Mouse (Mus musculus) embryonic facial prominence, embryonic 13.5 days (tissue): ENCODE data around the gene Kcng4. TPM values are rescaled to one million over a fixed set of nuclear protein-coding genes. Genes with fewer than 3 reads are reported as not detected.

Experiments used
- ATAC-seq: fragments of 200-750 bp; cut with Nextera tagmentation; 2 replicates; pipeline ENCODE4 v1.8.0; 2017; ENCODE audit warnings: low read depth; ENCODE audit not compliant: insufficient number of reproducible peaks, insufficient read depth, low FRiP score, low TSS enrichment
- H3K27ac ChIP-seq: fragments of 300-500 bp; sonication (generic); 2 replicates; pipeline ENCODE4 v1.5.1; 2015; ENCODE audit warnings: moderate library complexity, mild to moderate bottlenecking, inconsistent platforms
- H3K27me3 ChIP-seq: fragments of 300-500 bp; sonication (generic); 2 replicates; pipeline ENCODE4 v1.6.1; 2015; ENCODE audit warnings: mild to moderate bottlenecking, inconsistent platforms
- H3K36me3 ChIP-seq: fragments of 300-500 bp; sonication (generic); 2 replicates; pipeline ENCODE4 v1.6.1; 2015; ENCODE audit warnings: mild to moderate bottlenecking, inconsistent platforms
- H3K4me1 ChIP-seq: fragments of 300-500 bp; sonication (generic); 2 replicates; pipeline ENCODE4 v1.6.1; 2015; ENCODE audit warnings: inconsistent platforms
- H3K4me2 ChIP-seq: fragments of 300-500 bp; sonication (generic); 2 replicates; pipeline ENCODE4 v1.6.1; 2015; ENCODE audit warnings: moderate library complexity, mild to moderate bottlenecking, inconsistent platforms
- H3K4me3 ChIP-seq: fragments of 300-500 bp; sonication (generic); 2 replicates; pipeline ENCODE4 v1.5.1; 2015; ENCODE audit warnings: mild to moderate bottlenecking, inconsistent platforms
- H3K9ac ChIP-seq: fragments of 300-500 bp; sonication (generic); 2 replicates; pipeline ENCODE4 v1.6.1; 2015; ENCODE audit warnings: mild to moderate bottlenecking, inconsistent platforms
- H3K9me3 ChIP-seq: fragments of 300-500 bp; sonication (generic); 2 replicates; pipeline ENCODE4 v1.6.1; 2016; ENCODE audit warnings: inconsistent platforms
- WGBS: fragments of 180-500 bp; shearing (Covaris S2); methylation state at CpG from one replicate; pipeline ENCODE4 v1.1.7; 2015; ENCODE audit warnings: mixed read lengths; 5-methylcytosine and 5-hydroxymethylcytosine counted together
- polyA plus RNA-seq: library from polyadenylated mRNA; unstranded; fragments of >200 nt; fragmentation: Nextera tagmentation; extraction: Ambion mirVana; gene quantifications from 2 replicates; pipeline ENCODE4 v1.2.1, GENCODE M21; 2015

Kcng4 gene
- polyA plus RNA-seq, 1 experiment from 2014 or later = 0.18 TPM

DNA sequence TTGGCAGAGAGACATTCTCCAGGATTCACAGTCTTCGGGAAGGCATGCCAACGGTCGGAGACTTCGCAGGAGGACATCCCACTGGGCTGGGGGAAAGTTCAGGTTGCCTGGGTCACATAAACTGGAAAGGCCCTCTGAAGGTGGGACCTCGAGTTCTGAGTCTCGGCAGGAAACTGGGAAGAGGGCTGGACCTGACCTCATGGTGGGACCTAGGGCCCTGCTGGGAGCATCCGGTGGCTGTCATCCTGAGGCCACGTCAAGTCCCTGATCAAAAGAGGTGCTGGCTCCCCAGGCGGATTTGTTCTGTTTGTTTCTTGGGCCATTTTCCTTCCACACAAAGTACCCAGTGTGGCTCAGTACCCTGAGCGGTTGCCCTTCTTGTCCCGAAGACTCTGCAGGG lies 28.0 kb upstream of the Kcng4 start:
- Histone ChIP-seq H3K4me3 (no peak overlapping the region), H3K9ac (no peak overlapping the region), H3K4me1 (peaks cover 18% of the 10 kb centered on the region), H3K9me3 (no peaks in the 10 kb centered on the region), H3K36me3 (no peaks in the 10 kb centered on the region), H3K27ac (no peak overlapping the region), H3K4me2 (no peak overlapping the region), H3K27me3 (peaks cover 17% of the 10 kb centered on the region)
- no peak for ATAC-seq
- 43% methylated on average over 11 of the region's 11 CpGs for WGBS

DNA sequence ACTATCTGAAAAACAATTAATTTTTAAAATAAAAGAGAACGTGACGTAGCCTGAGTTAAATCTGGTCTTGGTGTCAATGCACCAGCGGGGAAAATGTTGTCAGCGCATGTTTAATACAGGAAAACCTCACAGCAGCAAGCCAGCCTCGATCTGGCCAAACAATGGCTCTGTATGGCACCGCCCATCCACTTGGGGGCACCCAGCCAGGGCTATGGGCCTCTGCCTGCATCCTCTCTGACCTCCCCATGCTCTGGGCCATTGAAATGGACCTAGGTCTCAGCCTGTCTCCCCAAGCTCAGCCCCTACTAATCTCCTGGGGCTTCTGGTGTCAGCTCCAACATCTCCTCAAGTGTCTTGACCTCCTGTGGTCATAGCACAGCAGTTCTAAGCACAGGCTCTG lies 26.4 kb upstream of the Kcng4 start:
- Histone ChIP-seq H3K27me3 (peaks cover 10% of the 10 kb centered on the region), H3K4me2 (no peak overlapping the region), H3K4me1 (peaks cover 18% of the 10 kb centered on the region), H3K36me3 (no peaks in the 10 kb centered on the region), H3K4me3 (no peak overlapping the region), H3K9me3 (no peaks in the 10 kb centered on the region), H3K27ac (no peak overlapping the region), H3K9ac (no peak overlapping the region)
- WGBS = 75% methylated on average over 6 of the region's 6 CpGs
- no peak for ATAC-seq

GRCm38 (mm10) chr8:119661081-119661480 lies 25.6 kb upstream of the Kcng4 start:
- Histone ChIP-seq H3K4me1 (peaks cover 15% of the 10 kb centered on the region), H3K9ac (no peak overlapping the region), H3K36me3 (no peaks in the 10 kb centered on the region), H3K4me2 (no peak overlapping the region), H3K27ac (no peak overlapping the region), H3K27me3 (peaks cover 6% of the 10 kb centered on the region), H3K9me3 (no peaks in the 10 kb centered on the region), H3K4me3 (no peak overlapping the region)
- no peak for ATAC-seq
- 10% methylated on average over 9 of the region's 9 CpGs for WGBS

DNA sequence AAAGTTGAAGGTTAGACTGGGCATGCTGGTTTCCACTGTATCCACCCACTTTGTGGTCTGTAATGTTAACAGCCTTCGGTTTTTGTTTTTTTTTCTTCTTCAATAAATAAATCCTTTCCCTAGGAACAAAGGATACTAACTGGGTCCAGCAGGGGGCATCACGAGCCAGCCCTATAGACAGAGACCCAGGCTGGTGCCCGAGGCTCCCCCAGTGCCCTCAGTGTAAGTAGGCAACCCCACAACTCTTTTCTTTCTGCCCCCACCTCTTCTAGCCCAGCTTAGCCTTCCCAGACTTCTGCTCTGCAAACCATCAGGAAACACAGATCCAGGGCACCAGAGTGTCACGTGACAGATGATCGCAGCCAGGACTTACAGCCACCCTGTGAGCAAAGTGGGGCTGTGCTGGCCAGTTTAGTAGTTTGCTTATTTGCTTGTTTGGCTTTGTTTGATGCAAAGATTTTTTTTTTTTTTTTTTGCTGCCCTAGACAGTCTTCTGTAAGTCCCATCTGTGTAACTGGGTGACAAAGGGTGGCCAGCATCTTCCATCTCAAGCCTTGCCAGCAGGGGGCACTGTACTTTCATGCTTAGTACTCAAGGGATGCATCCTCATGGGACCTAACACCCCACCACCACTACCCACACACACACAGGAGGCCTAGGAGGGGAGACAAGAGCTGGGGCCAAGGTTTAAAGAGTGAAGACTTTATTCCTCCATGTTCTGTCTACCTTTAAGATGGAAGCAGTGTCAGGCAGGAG lies 21.4 kb upstream of the Kcng4 start:
- H3K27ac ChIP-seq = no peak overlapping the region
- no peak overlapping the region for H3K9ac ChIP-seq
- whole genome bisulfite sequencing = 49% methylated on average over 5 of the region's 5 CpGs
- no peak overlapping the region for H3K4me2 ChIP-seq
- H3K27me3 ChIP-seq = no peaks in the 10 kb centered on the region
- H3K4me3 ChIP-seq = no peak overlapping the region
- no peak for ATAC-seq
- H3K4me1 ChIP-seq = peaks cover 15% of the 10 kb centered on the region
- H3K9me3 ChIP-seq = no peaks in the 10 kb centered on the region
- no peaks in the 10 kb centered on the region for H3K36me3 ChIP-seq

DNA sequence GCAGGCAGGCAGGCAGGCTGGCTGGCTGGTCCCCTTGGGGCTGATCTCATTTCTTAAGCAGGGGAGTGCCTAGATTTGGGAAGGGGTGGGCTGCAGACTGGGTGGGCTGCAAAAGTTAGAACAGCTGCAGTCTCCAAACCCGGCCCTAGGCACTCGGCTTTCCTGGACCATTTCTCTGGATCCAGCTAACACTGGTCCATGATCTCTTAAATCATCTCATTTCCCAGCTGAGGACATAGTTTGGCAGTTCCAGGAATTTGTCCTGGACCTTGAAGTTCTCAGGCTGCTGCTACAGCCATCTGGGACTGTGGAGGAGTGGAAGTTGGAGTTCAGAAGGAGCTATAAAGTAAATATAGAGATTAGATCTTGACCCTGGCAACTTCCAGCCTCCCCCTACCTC lies 15.8 kb upstream of the Kcng4 start:
- Histone ChIP-seq H3K27me3 (no peaks in the 10 kb centered on the region), H3K4me3 (no peak overlapping the region), H3K9me3 (0 out of 2 replicates have a peak, but pooled peaks cover 3% of the 10 kb centered on the region), H3K4me1 (no peaks in the 10 kb centered on the region; the same call in 1 of the 2 replicates), H3K9ac (no peak overlapping the region), H3K27ac (no peak overlapping the region), H3K4me2 (no peak overlapping the region), H3K36me3 (no peaks in the 10 kb centered on the region)
- ATAC-seq = no peak
- WGBS = 20% methylated on average over 2 of the region's 2 CpGs

DNA sequence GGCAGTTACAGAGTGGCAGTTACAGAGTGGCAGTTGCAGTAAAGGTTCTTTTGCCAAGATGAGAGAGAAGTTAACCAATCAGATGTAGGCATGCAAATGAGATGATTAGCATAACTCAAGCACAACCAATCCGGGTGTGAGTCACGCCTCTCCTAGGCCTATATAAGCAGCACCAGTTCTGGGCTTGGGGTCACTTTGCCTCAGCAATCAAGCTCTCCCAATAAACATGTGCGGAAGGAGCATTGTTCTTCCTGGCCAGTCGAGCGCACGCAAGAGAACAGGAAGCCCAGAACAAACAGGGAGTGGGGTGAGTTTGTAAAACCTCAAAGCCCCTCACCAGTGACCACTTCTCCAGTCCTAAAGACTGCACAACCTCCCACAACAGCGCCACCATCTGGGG lies 11.4 kb upstream of the Kcng4 start:
- Histone ChIP-seq H3K36me3 (no peaks in the 10 kb centered on the region), H3K9me3 (0 out of 2 replicates have a peak, but pooled peaks cover 4% of the 10 kb centered on the region), H3K4me2 (no peak overlapping the region), H3K27me3 (no peaks in the 10 kb centered on the region; the same call in 1 of the 2 replicates), H3K27ac (no peak overlapping the region), H3K9ac (no peak overlapping the region), H3K4me1 (no peaks in the 10 kb centered on the region), H3K4me3 (no peak overlapping the region)
- ATAC-seq = no peak
- WGBS = 82% methylated on average over 7 of the region's 7 CpGs

- 72% methylated on average over 3 of the region's 3 CpGs for WGBS
- Histone ChIP-seq H3K36me3 (no peaks in the 10 kb centered on the region), H3K9ac (no peak overlapping the region), H3K9me3 (0 out of 2 replicates have a peak, but pooled peaks cover 4% of the 10 kb centered on the region), H3K4me2 (no peak overlapping the region), H3K4me3 (no peak overlapping the region), H3K4me1 (no peaks in the 10 kb centered on the region), H3K27ac (no peak overlapping the region), H3K27me3 (no peaks in the 10 kb centered on the region; the same call in 1 of the 2 replicates)
- no peak for ATAC-seq
Measured at GRCm38 (mm10) chr8:119646197-119646596, 10.7 kb upstream of the Kcng4 start.

GRCm38 (mm10) chr8:119644981-119645597 lies 9.6 kb upstream of the Kcng4 start:
- Histone ChIP-seq H3K4me3 (no peak overlapping the region), H3K36me3 (no peaks in the 10 kb centered on the region), H3K4me1 (no peaks in the 10 kb centered on the region), H3K9ac (no peak overlapping the region), H3K27me3 (no peaks in the 10 kb centered on the region; the same call in 1 of the 2 replicates), H3K4me2 (no peak overlapping the region), H3K9me3 (0 out of 2 replicates have a peak, but pooled peaks cover 4% of the 10 kb centered on the region), H3K27ac (no peak overlapping the region)
- ATAC-seq = no peak
- 61% methylated on average over 18 of the region's 18 CpGs for WGBS

- ATAC-seq = no peak
- no peaks in the 10 kb centered on the region for H3K4me1 ChIP-seq
- H3K9ac ChIP-seq = no peak overlapping the region
- WGBS = 61% methylated on average over 17 of the region's 17 CpGs
- H3K9me3 ChIP-seq = 0 out of 2 replicates have a peak, but pooled peaks cover 4% of the 10 kb centered on the region
- no peak overlapping the region for H3K4me2 ChIP-seq
- H3K4me3 ChIP-seq = no peak overlapping the region
- no peaks in the 10 kb centered on the region for H3K36me3 ChIP-seq
- H3K27ac ChIP-seq = no peak overlapping the region
- no peaks in the 10 kb centered on the region; the same call in 1 of the 2 replicates for H3K27me3 ChIP-seq
Measured at GRCm38 (mm10) chr8:119644429-119644960, 9.0 kb upstream of the Kcng4 start.

DNA sequence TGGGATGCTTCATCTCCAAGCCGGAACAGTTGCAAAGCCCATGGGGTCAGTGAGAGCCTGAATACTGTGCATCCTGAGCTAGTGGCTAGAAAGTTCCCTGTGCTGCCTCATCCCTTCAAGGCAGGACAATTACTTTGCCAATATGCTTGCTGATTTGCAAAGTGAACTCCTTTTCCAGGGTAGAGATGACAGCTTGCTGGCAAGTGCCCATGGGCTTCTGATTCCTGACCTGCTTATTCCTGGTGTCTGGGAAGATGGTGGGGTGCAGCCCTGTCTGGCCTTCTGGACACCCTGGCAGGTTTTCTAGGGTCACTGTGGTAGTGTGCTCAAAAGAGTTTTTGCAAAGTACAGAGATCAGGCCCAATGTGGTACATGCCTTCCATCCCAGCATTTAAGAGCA lies 7.5 kb upstream of the Kcng4 start:
- WGBS = 79% methylated on average over 1 of the region's 1 CpGs
- ATAC-seq = no peak
- H3K4me2 ChIP-seq = no peak overlapping the region
- no peak overlapping the region for H3K9ac ChIP-seq
- no peaks in the 10 kb centered on the region; the same call in 1 of the 2 replicates for H3K27me3 ChIP-seq
- H3K4me1 ChIP-seq = no peaks in the 10 kb centered on the region
- H3K27ac ChIP-seq = no peak overlapping the region
- no peak overlapping the region for H3K4me3 ChIP-seq
- H3K36me3 ChIP-seq = no peaks in the 10 kb centered on the region
- H3K9me3 ChIP-seq = 0 out of 2 replicates have a peak, but pooled peaks cover 4% of the 10 kb centered on the region

DNA sequence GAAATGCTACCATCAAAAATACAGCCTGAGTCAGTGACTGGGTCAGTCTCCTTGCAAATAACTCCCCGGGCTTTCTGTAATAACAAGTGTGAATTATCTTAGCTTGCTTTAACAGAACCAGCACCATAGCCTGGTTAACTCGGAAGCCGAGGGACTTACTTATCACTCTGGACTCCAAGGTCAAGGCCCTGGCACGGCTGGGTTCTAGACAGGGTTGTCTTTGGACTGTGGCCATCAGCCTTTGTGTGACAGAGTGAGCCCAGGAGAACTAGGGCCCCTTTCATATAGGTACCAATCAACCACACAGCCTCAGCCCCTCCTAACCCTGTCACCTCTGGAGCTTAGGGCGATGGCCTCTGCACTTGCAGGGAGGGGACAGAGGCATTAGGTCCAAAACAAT lies 5.6 kb upstream of the Kcng4 start:
- H3K27me3 ChIP-seq = peaks cover 8% of the 10 kb centered on the region
- no peak overlapping the region for H3K4me3 ChIP-seq
- no peak overlapping the region for H3K4me2 ChIP-seq
- 84% methylated on average over 5 of the region's 5 CpGs for WGBS
- H3K9ac ChIP-seq = no peak overlapping the region
- ATAC-seq = no peak
- no peaks in the 10 kb centered on the region for H3K36me3 ChIP-seq
- H3K4me1 ChIP-seq = no peaks in the 10 kb centered on the region
- H3K9me3 ChIP-seq = no peaks in the 10 kb centered on the region
- no peak overlapping the region for H3K27ac ChIP-seq

- no peaks in the 10 kb centered on the region for H3K9me3 ChIP-seq
- H3K4me1 ChIP-seq = peaks cover 12% of the 10 kb centered on the region
- WGBS = 62% methylated on average over 7 of the region's 7 CpGs
- H3K27ac ChIP-seq = no peak overlapping the region
- no peak for ATAC-seq
- no peaks in the 10 kb centered on the region for H3K36me3 ChIP-seq
- no peak overlapping the region for H3K4me2 ChIP-seq
- no peak overlapping the region for H3K4me3 ChIP-seq
- peaks cover 20% of the 10 kb centered on the region for H3K27me3 ChIP-seq
- H3K9ac ChIP-seq = no peak overlapping the region
Measured at GRCm38 (mm10) chr8:119639798-119640197, 4.3 kb upstream of the Kcng4 start.
